Mouse (Mus musculus): Measurements from ENCODE around the gene Unc13d.
"Not testable (repeated sequence)": the region's sequence is repeated elsewhere in the genome, so short reads cannot be mapped to it uniquely, and the experiment has no call there.

The Unc13d gene

DNA sequence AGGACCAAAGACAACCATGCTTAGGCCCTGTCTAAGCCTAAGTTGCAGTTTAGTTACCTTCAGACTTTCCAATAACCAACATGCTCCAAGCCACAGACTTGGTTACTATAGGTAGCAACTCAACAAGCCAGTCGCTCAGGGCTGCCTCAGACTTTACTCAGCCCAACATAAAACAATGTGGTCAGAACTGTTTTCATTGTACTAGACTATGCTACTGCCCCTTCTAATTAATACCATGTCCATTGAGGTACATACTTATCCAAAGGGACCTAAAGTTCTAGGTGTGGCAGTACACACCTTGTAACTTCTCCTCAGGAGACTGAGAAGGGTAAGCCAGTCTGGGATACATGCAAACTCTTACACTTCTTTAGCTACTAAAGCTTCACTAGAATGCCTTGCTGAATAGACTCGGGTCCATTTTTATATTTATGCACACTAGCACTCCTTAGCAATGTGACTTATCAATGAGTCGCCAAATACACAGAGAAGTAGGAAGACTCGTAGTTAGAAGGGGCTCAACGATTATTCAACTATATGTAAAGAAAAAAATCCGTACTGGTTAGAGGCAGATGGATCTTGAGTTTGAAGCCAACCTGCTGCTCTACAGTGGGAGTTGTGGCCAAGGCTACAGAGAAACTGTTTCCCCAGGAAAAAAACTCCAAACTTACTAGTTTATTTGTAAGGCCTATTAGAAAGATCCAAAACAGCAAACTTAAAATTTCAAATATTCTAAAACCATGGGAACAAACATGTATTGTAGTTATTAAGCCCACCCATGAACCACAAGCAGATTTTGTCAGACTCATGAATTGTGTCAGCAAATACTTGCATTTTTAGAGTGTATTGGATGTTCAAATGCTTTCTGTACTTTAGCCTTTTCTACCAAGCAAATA lies 56.2 kb downstream of the Unc13d start:
- DNase-seq (ENCODE audit: low spot score) = no peak

DNA sequence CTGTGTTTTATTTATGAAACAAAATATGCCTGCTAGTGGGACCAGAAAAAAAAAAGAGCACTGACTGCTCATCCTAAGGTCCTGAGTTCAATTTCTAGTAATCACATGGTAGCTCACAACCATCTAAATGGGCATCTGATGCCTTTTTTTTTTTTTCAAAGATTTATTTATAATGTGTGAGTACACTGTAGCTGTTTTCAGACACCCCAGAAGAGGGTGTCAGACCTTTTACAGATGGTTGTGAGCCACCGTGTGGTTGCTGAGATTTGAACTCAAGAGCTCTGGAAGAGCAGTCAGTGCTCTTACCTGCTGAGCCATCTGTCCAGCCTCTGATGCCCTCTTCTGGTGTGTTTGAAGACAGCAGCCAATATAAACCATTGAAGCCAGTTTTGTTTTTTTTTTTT lies 57.2 kb downstream of the Unc13d start:
- no peak for DNase-seq (ENCODE audit: low spot score)

DNA sequence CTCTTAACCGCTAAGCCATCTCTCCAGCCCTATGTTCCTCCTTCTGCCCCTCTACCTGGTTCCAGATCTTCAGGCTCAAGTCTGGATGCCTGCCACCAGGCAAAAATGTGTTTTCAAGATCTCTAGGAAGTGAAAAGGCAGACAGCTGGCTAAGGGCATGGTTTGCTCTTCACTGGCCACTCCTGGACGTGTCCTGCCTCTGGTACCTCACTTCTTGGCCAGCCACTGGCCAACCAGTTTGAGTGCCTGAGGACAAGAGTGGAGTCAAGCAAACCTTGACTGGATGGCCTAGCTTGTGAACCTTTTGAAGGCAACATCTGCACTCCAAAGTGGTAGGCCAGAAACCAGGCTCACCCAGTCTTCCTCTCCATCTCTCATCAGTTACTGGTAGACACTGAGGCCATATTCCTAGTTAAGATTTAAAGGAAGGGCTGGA lies 57.8 kb downstream of the Unc13d start:
- no peak for DNase-seq (ENCODE audit: low spot score)

DNA sequence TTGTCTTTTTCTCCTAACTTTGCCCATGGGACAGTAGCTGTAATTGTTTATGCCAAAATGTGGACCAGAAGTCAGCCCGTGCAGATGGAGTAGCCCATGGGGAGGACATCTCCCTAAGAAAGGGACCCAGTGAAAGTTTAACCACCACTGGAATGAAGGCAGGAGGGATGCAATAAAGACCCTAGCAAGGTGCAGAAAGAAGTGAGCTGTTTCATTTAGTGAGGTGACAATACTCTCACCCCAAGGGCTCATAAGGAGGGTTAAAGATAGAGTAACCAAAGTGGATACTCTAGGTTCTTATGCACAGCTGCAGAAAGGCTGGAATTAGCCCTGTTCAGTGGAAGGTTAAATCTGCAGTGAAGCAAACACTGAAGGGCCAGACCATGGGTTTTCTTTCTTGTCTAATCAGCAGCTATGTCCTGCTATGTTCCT lies 58.4 kb downstream of the Unc13d start:
- no peak for DNase-seq (ENCODE audit: low spot score)

DNA sequence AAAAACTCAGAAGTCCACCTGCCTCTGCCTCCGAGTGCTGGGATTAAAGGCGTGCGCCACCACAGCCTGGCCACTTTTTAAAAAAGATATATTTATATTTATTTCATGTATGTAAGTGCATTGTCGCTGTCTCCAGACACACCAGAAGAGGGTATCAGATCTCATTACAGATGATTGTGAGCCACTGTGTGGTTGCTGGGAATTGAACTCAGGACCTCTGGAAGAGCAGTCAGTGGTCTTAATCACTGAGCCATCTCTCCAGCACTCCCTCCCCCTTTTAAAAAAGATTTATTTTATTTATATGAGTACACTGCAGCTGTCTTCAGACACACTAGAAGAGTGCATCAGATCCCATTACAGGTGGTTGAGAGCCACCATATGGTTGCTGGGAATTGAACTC lies 58.9 kb downstream of the Unc13d start:
- DNase-seq (ENCODE audit: low spot score) = not testable (repeated sequence)

DNA sequence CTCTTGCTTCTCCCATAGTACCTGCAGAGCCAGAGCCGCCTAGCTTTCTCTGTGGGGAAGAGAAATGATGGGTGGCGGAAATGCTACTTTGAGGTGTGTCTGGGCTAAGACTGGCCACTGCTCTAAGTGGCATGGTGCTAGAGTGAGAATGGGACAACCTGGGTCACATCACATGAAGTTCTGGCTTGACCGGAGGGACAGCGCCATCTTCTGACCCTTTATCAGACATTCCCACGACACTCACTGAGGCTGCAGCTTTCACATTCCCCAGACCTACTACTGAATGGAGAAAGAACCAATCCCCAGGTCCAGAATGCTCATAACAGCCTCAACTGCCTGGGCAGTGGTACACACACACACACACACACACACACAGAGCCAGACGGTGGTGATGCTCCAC lies 59.7 kb downstream of the Unc13d start:
- peak; percentile 53 for DNase-seq (ENCODE audit: low spot score)

DNA sequence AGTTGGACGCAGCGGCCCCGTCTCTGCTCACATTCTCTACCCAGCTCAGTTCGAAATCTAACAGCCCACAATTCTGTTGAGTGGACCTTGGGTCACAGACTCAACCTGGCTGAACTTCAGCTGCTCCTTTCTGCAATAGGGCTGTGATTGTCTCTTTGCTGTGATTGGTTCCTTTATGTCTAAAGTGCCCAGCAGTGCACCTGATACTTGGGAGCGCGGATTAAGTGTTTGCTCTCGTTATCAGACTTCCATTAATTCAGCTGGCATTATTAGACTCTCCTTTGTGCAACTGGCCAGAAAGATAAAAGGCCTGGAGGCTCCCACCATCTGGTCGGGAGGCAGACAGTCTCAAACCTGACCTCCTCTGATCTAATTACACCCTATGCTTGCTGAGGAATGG lies 62.9 kb downstream of the Unc13d start:
- DNase-seq (ENCODE audit: low spot score) = no peak

DNA sequence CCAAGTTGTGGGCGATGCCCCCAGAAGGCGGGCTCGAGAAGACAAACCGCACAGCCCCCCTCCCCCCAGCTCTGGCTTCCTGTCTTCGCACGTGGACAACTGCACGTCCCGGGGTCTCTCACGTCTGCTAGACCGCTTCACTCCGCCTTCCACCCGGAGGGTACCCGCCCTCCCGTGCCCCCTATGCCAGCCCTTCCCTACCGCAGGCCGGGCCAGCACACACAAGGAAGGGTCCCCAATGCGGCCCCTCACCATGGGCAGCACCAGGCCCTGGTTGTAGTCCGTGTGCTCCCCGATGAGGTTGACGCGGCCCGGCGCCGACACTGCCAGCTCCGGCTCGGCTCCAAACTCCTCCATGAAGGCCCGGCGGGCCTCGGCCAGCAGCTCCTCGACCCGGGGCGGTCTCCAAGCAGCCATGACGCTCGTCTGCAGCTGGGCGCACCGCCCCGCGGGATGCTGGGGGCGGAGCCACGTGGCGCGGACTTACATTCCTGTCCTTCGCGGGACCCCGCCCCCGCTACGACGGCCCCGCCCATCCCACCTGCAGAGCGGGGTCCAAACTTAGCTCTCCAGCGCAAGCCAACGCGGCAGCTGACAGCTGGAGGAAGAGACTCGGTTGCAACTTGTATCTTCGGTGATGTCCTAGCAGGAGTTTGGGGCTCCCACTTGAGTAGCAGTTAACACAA lies 65.4 kb downstream of the Unc13d start, which contains the start of gene Galk1:
Galk1 (minus strand) TSS at position 458 of the 686 bp plus-strand sequence.
- DNase-seq (ENCODE audit: low spot score) = peak; percentile 92

Measured in urinary bladder, postnatal 14 days (tissue).